In genomic region chr6:51489787-51490186, GRCm38 (mm10) we compare ENCODE assay signal across 8 mouse cellular contexts. TPM values are rescaled to one million over a fixed set of nuclear protein-coding genes. Genes with fewer than 3 reads are reported as not detected.
DNase-seq lines count a peak whose midpoint lies in the region; ATAC-seq and TF ChIP-seq lines count a peak whose summit lies in the region.

No protein-coding gene starts in this region.

- ATAC-seq in midbrain, postnatal 0 days (ENCODE audit: low FRiP score), result no peak
- no peak for ATAC-seq in midbrain, embryonic 15.5 days (replicated peaks)
- no peak for ATAC-seq in embryonic facial prominence, embryonic 12.5 days (ENCODE audit: insufficient number of reproducible peaks, insufficient read depth, low FRiP score, low TSS enrichment)
- no peak for ATAC-seq in forebrain, embryonic 11.5 days (replicated peaks; ENCODE audit: low FRiP score)

- H3K9ac ChIP-seq in midbrain, postnatal 0 days (replicated peaks; ENCODE audit: low read length, poor library complexity, severe bottlenecking), result no peak overlapping the region
- H3K9ac ChIP-seq in midbrain, embryonic 15.5 days, result no peak overlapping the region
- no peak overlapping the region for H3K9ac ChIP-seq in embryonic facial prominence, embryonic 12.5 days
- no peak overlapping the region for H3K9ac ChIP-seq in forebrain, embryonic 11.5 days (ENCODE audit: low read length)

- H3K36me3 ChIP-seq in midbrain, postnatal 0 days (ENCODE audit: insufficient read depth, low read length), result no peaks in the 10 kb centered on the region
- 0 out of 2 replicates have a peak, but pooled peaks cover 4% of the 10 kb centered on the region for H3K36me3 ChIP-seq in midbrain, embryonic 15.5 days (replicated peaks)
- no peaks in the 10 kb centered on the region for H3K36me3 ChIP-seq in embryonic facial prominence, embryonic 12.5 days
- H3K36me3 ChIP-seq in forebrain, embryonic 11.5 days (ENCODE audit: control insufficient read depth, insufficient read depth, low read length), result no peaks in the 10 kb centered on the region

- H3K4me3 ChIP-seq in midbrain, postnatal 0 days (ENCODE audit: low read depth, low read length), result no peak overlapping the region
- no peak overlapping the region for H3K4me3 ChIP-seq in midbrain, embryonic 15.5 days
- no peak overlapping the region for H3K4me3 ChIP-seq in embryonic facial prominence, embryonic 12.5 days
- no peak overlapping the region for H3K4me3 ChIP-seq in forebrain, embryonic 11.5 days (ENCODE audit: low read depth, low read length)

- DNase-seq in midbrain, postnatal 0 days (ENCODE audit: low spot score), result peak; percentile 19
- DNase-seq in heart, postnatal 14 days, result peak; percentile 55 to 65
- peak; percentile 2 for DNase-seq in ovary, postnatal 10 days (ENCODE audit: low spot score)
- DNase-seq in forebrain, embryonic 11.5 days (ENCODE audit: low spot score), result no peak
- no peak for DNase-seq in spleen, postnatal 14 days (ENCODE audit: low spot score in 2 of 2)
- DNase-seq in B cell, adult 2 months, result no peak

- intact Hi-C loops in heart, postnatal 14 days (cut with DNase I), result no loop called here

- H3K27ac ChIP-seq in midbrain, postnatal 0 days (ENCODE audit: low read depth, low read length), result no peak overlapping the region
- no peak overlapping the region for H3K27ac ChIP-seq in midbrain, embryonic 15.5 days
- 0 out of 2 replicates have a peak overlapping the region, but pooled peaks have one; percentile 30 for H3K27ac ChIP-seq in embryonic facial prominence, embryonic 12.5 days
- H3K27ac ChIP-seq in forebrain, embryonic 11.5 days (ENCODE audit: low read depth, low read length), result no peak overlapping the region

- TF ChIP-seq CTCF in midbrain, postnatal 0 days (IDR thresholded peaks at IDR 0.05), result no peak

- H3K9me3 ChIP-seq in midbrain, postnatal 0 days (ENCODE audit: low read length), result no peaks in the 10 kb centered on the region
- no peaks in the 10 kb centered on the region for H3K9me3 ChIP-seq in midbrain, embryonic 15.5 days
- no peaks in the 10 kb centered on the region for H3K9me3 ChIP-seq in embryonic facial prominence, embryonic 12.5 days
- no peaks in the 10 kb centered on the region for H3K9me3 ChIP-seq in forebrain, embryonic 11.5 days (ENCODE audit: control insufficient read depth, low read length)

- no peak overlapping the region for H3K4me2 ChIP-seq in midbrain, postnatal 0 days (ENCODE audit: low read depth, low read length, poor library complexity, severe bottlenecking)
- H3K4me2 ChIP-seq in midbrain, embryonic 15.5 days, result no peak overlapping the region
- H3K4me2 ChIP-seq in embryonic facial prominence, embryonic 12.5 days (replicated peaks), result no peak overlapping the region
- H3K4me2 ChIP-seq in forebrain, embryonic 11.5 days (ENCODE audit: low read depth, low read length, severe bottlenecking), result no peak overlapping the region

- no peaks in the 10 kb centered on the region for H3K27me3 ChIP-seq in midbrain, postnatal 0 days (ENCODE audit: insufficient read depth, low read length)
- no peaks in the 10 kb centered on the region for H3K27me3 ChIP-seq in midbrain, embryonic 15.5 days (replicated peaks)
- no peaks in the 10 kb centered on the region for H3K27me3 ChIP-seq in embryonic facial prominence, embryonic 12.5 days
- no peaks in the 10 kb centered on the region for H3K27me3 ChIP-seq in forebrain, embryonic 11.5 days (ENCODE audit: control insufficient read depth, insufficient read depth, low read length)

- H3K4me1 ChIP-seq in midbrain, postnatal 0 days (ENCODE audit: insufficient read depth, low read length), result no peaks in the 10 kb centered on the region
- no peaks in the 10 kb centered on the region for H3K4me1 ChIP-seq in midbrain, embryonic 15.5 days
- no peaks in the 10 kb centered on the region for H3K4me1 ChIP-seq in embryonic facial prominence, embryonic 12.5 days
- no peaks in the 10 kb centered on the region for H3K4me1 ChIP-seq in forebrain, embryonic 11.5 days (replicated peaks; ENCODE audit: control insufficient read depth, insufficient read depth, low read length)

- 65% methylated on average over 2 of the region's 2 CpGs for WGBS in midbrain, postnatal 0 days
- WGBS in midbrain, embryonic 15.5 days, result 66% methylated on average over 2 of the region's 2 CpGs
- WGBS in embryonic facial prominence, embryonic 12.5 days, result 47% methylated on average over 2 of the region's 2 CpGs
- WGBS in forebrain, embryonic 11.5 days, result 64% methylated on average over 2 of the region's 2 CpGs

RNA-seq across cellular contexts. Expression of gene Cbx3, which starts 19.6 kb away (rescaled TPM):
- 129 and 138 TPM in 2 replicates for total RNA-seq in midbrain, postnatal 0 days (2014; rRNA removed)
- 485 and 535 TPM in 2 replicates for polyA plus RNA-seq in midbrain, postnatal 0 days (2015; fragmentation: Nextera tagmentation; extraction: Ambion mirVana)
- polyA plus RNA-seq in midbrain, embryonic 15.5 days (2015; fragmentation: Nextera tagmentation; extraction: Ambion mirVana), result 365 and 388 TPM in 2 replicates
- polyA plus RNA-seq in embryonic facial prominence, embryonic 12.5 days (2016; fragmentation: Nextera tagmentation; extraction: Ambion mirVana), result 545 and 581 TPM in 2 replicates
- 10 to 100 TPM; 77.3 to 81.0 TPM for total RNA-seq in heart, postnatal 14 days (2021)
- 645 and 735 TPM in 2 replicates for polyA plus RNA-seq in forebrain, embryonic 11.5 days (2014; fragmentation: Nextera tagmentation; extraction: Ambion mirVana)

RNA-seq across cellular contexts. Expression of gene Hnrnpa2b1, which starts 20.1 kb away (rescaled TPM):
- 199 and 287 TPM in 2 replicates for total RNA-seq in midbrain, postnatal 0 days (2014; rRNA removed)
- polyA plus RNA-seq in midbrain, postnatal 0 days (2015; fragmentation: Nextera tagmentation; extraction: Ambion mirVana), result 659 and 746 TPM in 2 replicates
- polyA plus RNA-seq in midbrain, embryonic 15.5 days (2015; fragmentation: Nextera tagmentation; extraction: Ambion mirVana), result 1,331 and 1,465 TPM in 2 replicates
- polyA plus RNA-seq in embryonic facial prominence, embryonic 12.5 days (2016; fragmentation: Nextera tagmentation; extraction: Ambion mirVana), result 2,177 and 2,461 TPM in 2 replicates
- 100 to 1,000 TPM; 433 to 481 TPM for total RNA-seq in heart, postnatal 14 days (2021)
- polyA plus RNA-seq in forebrain, embryonic 11.5 days (2014; fragmentation: Nextera tagmentation; extraction: Ambion mirVana), result 1,728 and 1,808 TPM in 2 replicates

RNA-seq across cellular contexts. Expression of gene Snx10, which starts 33.9 kb away (rescaled TPM):
- total RNA-seq in midbrain, postnatal 0 days (2014; rRNA removed), result 47.7 and 55.4 TPM in 2 replicates
- 67.4 and 70.4 TPM in 2 replicates for polyA plus RNA-seq in midbrain, postnatal 0 days (2015; fragmentation: Nextera tagmentation; extraction: Ambion mirVana)
- polyA plus RNA-seq in midbrain, embryonic 15.5 days (2015; fragmentation: Nextera tagmentation; extraction: Ambion mirVana), result 50.4 and 52.8 TPM in 2 replicates
- 17.2 and 21.1 TPM in 2 replicates for polyA plus RNA-seq in embryonic facial prominence, embryonic 12.5 days (2016; fragmentation: Nextera tagmentation; extraction: Ambion mirVana)
- 10 to 100 TPM in 1 of 2 experiments, 1 to 10 TPM in 1; 7.3 to 10.8 TPM for total RNA-seq in heart, postnatal 14 days (2021)
- polyA plus RNA-seq in forebrain, embryonic 11.5 days (2014; fragmentation: Nextera tagmentation; extraction: Ambion mirVana), result 40.1 and 41.4 TPM in 2 replicates

RNA-seq across cellular contexts. Expression of gene Nfe2l3, which starts 57.3 kb away (rescaled TPM):
- total RNA-seq in midbrain, postnatal 0 days (2014; rRNA removed), result 12.6 and 12.7 TPM in 2 replicates
- 7.3 and 8.3 TPM in 2 replicates for polyA plus RNA-seq in midbrain, postnatal 0 days (2015; fragmentation: Nextera tagmentation; extraction: Ambion mirVana)
- 8.2 and 8.6 TPM in 2 replicates for polyA plus RNA-seq in midbrain, embryonic 15.5 days (2015; fragmentation: Nextera tagmentation; extraction: Ambion mirVana)
- polyA plus RNA-seq in embryonic facial prominence, embryonic 12.5 days (2016; fragmentation: Nextera tagmentation; extraction: Ambion mirVana), result 1.9 and 2.1 TPM in 2 replicates
- total RNA-seq in heart, postnatal 14 days (2021), result 1 to 10 TPM in 1 of 2 experiments, under 1 TPM in 1; 0.56 to 1.0 TPM
- polyA plus RNA-seq in forebrain, embryonic 11.5 days (2014; fragmentation: Nextera tagmentation; extraction: Ambion mirVana), result 1.1 and 1.5 TPM in 2 replicates

Comparison
In these comparisons a context has a peak if more than half of its experiments do, and no peak if none do; other contexts are left out.
1. DNase-seq: peak in midbrain, postnatal 0 days (single experiment), heart, postnatal 14 days (2 of 2) and ovary, postnatal 10 days (single experiment); none in forebrain, embryonic 11.5 days (single experiment), spleen, postnatal 14 days (0 of 2) and B cell, adult 2 months (0 of 2).